Mouse (Mus musculus) Patski (cell line): Measurements from ENCODE around the gene Fmnl1. TPM values are rescaled to one million over a fixed set of nuclear protein-coding genes. Genes with fewer than 3 reads are reported as not detected.

Experiments used
- ATAC-seq: fragments of 100-300 bp; one replicate; pipeline ENCODE4 v1.8.0; 2021
- CTCF ChIA-PET: fragments of 350-600 bp; sonication (Branson Sonifier 250); formaldehyde crosslinking; loops from one replicate; lab custom pipeline; 2022; ENCODE audit warnings: inconsistent platforms; lab: Charles Lee
- POLR2A ChIA-PET: fragments of 350-600 bp; sonication (Branson Sonifier 250); formaldehyde crosslinking; loops from one replicate; lab custom pipeline; 2022; ENCODE audit warnings: antibody characterized with exemption, inconsistent platforms; lab: Charles Lee
- DNase-seq: peaks from one replicate; pipeline ENCODE4 v3.0.0-alpha.2; 2011; ENCODE audit warnings: low read depth, low spot score
- H3K27me3 ChIP-seq: fragments of 371-371 bp; one replicate; pipeline ENCODE4 v1.5.1; 2021
- CTCF ChIP-seq: fragments of 100-300 bp; IDR thresholded peaks from one replicate; pipeline ENCODE4 v1.5.1; 2021
- in situ Hi-C: fragments of 300-500 bp; cut with MboI; formaldehyde crosslinking; loops from 3 replicates; pipeline ENCODE4 v1.11.1; 2018; ENCODE audit warnings: low pct_unique_long_range_greater_than_20kb, mixed read lengths
- polyA plus RNA-seq: library from polyadenylated mRNA; unstranded; gene quantifications from one replicate; pipeline ENCODE4 v1.2.3, GENCODE M21; 2021

Gene Fmnl1
- polyA plus RNA-seq, 1 experiment from 2014 or later: 22.4 TPM

DNA sequence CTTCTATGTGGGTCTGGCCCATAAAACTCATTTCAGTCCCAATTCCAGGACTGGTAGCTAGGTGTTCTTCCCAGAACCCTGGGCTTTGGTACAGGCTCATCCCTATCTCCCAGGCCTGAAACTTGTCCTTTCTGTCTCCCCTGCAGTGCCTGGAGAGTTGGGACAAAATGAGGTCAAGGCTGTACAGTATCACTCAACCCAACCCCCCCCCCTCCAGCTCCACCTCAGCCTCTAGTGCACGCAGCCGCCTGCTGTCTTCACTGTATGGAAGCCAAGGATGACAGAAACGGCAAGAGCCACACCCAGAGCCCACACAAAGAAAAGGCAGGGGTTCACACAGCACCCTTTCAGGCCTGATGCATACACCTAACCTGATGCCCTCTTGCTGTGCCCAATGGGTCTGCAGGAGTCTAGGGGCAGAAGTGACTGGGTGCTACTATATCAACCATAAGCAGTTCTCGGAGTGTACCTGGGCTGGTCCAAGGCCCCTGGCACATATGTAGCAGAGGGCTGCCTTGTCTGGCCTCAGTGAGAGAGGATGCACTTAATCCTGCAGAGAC lies 75.9 kb downstream of the Fmnl1 start:
- ChIA-PET POLR2A (interaction anchor here (0.9 to 1.3 kb wide), 3 partner anchors 11 to 75 kb away, joined by 3 to 6 read pairs (median 4); no protein-coding TSS in a partner anchor), CTCF (interaction anchor here (0.8 to 1.6 kb wide), 6 partner anchors 9 to 78 kb away, joined by 3 to 5 read pairs (median 3); no protein-coding TSS in a partner anchor)
- ATAC-seq: no peak

GRCm38 (mm10) chr11:103247504-103248177 lies 76.7 kb downstream of the Fmnl1 start:
- ChIA-PET POLR2A (no interaction called here), CTCF (interaction anchor here (1.3 to 1.6 kb wide), 2 partner anchors 8 to 12 kb away, joined by 3 read pairs; no protein-coding TSS in a partner anchor)
- no peak for TF ChIP-seq CTCF
- ATAC-seq (peak; percentile 83), DNase-seq (peak; percentile 96)
- no peaks in the 10 kb centered on the region for H3K27me3 ChIP-seq
- in situ Hi-C loops: no loop called here

More for the DNA sequence above, 75.9 kb downstream of the Fmnl1 start:
- in situ Hi-C loops: no loop called here
- no peak for DNase-seq
- no peaks in the 10 kb centered on the region for H3K27me3 ChIP-seq
- TF ChIP-seq CTCF: no peak

Other genes with a start within 250 kb of the Fmnl1 start
- 13.4 TPM for gene Kif18b, start 246.0 kb upstream of the Fmnl1 start, polyA plus RNA-seq
- gene C1ql1, start 224.4 kb upstream of the Fmnl1 start, polyA plus RNA-seq: 19.6 TPM
- 87.5 TPM for gene Nmt1, start 142.9 kb upstream of the Fmnl1 start, polyA plus RNA-seq
- 60.6 TPM for gene Dcakd, start 142.8 kb upstream of the Fmnl1 start, polyA plus RNA-seq
- gene Plcd3, start 69.4 kb upstream of the Fmnl1 start, polyA plus RNA-seq: 56.1 TPM
- 100 TPM for gene Acbd4, start 69.4 kb upstream of the Fmnl1 start, polyA plus RNA-seq
- 47.5 TPM for gene Hexim1, start 54.9 kb upstream of the Fmnl1 start, polyA plus RNA-seq
- 20.6 TPM for gene Hexim2, start 38.7 kb upstream of the Fmnl1 start, polyA plus RNA-seq
- 0.17 TPM for gene 1700023F06Rik, start 37.5 kb downstream of the Fmnl1 start, polyA plus RNA-seq
- gene Spata32, start 47.3 kb downstream of the Fmnl1 start, polyA plus RNA-seq: not detected
- gene Map3k14, start 96.4 kb downstream of the Fmnl1 start, polyA plus RNA-seq: 16.8 TPM
- 11.9 TPM for gene Arhgap27, start 192.6 kb downstream of the Fmnl1 start, polyA plus RNA-seq
- 33.5 TPM for gene Plekhm1, start 241.6 kb downstream of the Fmnl1 start, polyA plus RNA-seq